Mouse (Mus musculus) erythroblast, embryonic 14.5 days (primary cell): ENCODE data around the gene Npcd. TPM values are rescaled to one million over a fixed set of nuclear protein-coding genes. Genes with fewer than 3 reads are reported as not detected.
A peak's percentile ranks its signal among the peaks of the same experiment; 100 is the strongest.

Experiments used
- H3K27me3 ChIP-seq: 2 replicates; pipeline ENCODE4 v1.6.1; 2012; ENCODE audit warnings: inconsistent platforms; ENCODE audit not compliant: control insufficient read depth
- H3K36me3 ChIP-seq: 2 replicates; pipeline ENCODE4 v1.6.1; 2012; ENCODE audit warnings: mild to moderate bottlenecking, inconsistent platforms; ENCODE audit not compliant: control insufficient read depth
- H3K4me1 ChIP-seq: 2 replicates; pipeline ENCODE4 v1.6.1; 2012; ENCODE audit warnings: inconsistent platforms; ENCODE audit not compliant: control insufficient read depth
- H3K4me3 ChIP-seq: replicated peaks from 2 replicates; pipeline ENCODE3; 2012; ENCODE audit warnings: moderate library complexity, mild to moderate bottlenecking, inconsistent platforms
- H3K9me3 ChIP-seq: 2 replicates; pipeline ENCODE4 v1.6.1; 2012; ENCODE audit warnings: low read length, inconsistent platforms, mixed read lengths; ENCODE audit not compliant: control insufficient read depth
- GATA1 ChIP-seq: IDR thresholded peaks from 2 replicates; pipeline ENCODE4 v1.6.1; 2012; ENCODE audit warnings: low read length, inconsistent platforms, mixed read lengths
- TAL1 ChIP-seq: IDR thresholded peaks from 3 replicates; pipeline ENCODE4 v1.6.1; 2012; ENCODE audit warnings: low read length, inconsistent platforms, mixed read lengths
- polyA plus RNA-seq: library from polyadenylated mRNA; stranded (reverse); fragments of >175 nt; gene quantifications from 2 replicates; pipeline ENCODE4 v1.2.3, GENCODE M21; 2012

The Npcd gene
- polyA plus RNA-seq, 1 experiment, result not detected

DNA sequence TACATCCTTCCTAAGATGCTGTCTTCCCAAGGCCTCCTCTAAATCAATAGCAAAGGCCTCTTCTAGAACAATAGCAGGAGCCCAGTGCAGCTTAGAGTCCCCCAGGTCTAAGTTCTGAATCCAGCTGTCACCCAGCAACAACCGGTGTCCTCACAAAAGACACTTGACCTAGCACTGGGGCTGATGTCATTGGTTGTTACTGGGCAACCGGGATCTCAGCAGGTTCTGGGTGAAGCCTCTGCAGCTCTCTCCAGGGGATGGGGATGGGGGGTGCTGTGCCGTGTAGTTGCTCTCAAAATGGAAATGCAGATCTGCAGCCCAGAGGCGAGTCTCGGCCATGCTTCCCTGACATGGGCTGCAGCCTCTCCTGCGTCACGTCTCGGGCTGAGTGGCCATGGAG lies 46.2 kb downstream of the Npcd start:
- no peak for TF ChIP-seq GATA1
- no peak for TF ChIP-seq TAL1
- Histone ChIP-seq H3K36me3 (no peaks in the 10 kb centered on the region), H3K27me3 (peaks cover 23% of the 10 kb centered on the region), H3K4me3 (no peak overlapping the region), H3K4me1 (peaks cover 3% of the 10 kb centered on the region), H3K9me3 (no peaks in the 10 kb centered on the region)

DNA sequence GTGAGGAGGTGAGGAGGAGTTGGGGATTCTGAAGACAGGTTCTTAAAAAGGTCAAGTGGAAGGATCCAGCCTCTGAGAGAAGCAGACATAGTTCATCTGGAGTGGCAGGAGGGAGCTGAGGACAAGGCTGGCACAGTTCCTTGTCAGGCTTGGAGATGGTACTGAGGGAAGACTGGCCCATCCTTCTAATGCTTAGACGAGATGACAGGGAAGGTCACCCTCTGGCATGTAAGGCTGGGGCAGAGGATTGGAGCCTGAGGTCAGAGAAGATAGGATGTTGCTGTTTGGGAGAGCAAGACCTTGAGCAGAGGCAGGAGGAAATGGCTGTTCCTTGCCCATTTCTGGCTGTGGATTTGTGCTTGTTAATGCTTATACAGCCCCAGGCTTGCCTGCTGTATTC lies 49.0 kb downstream of the Npcd start:
- no peaks in the 10 kb centered on the region for H3K36me3 ChIP-seq
- H3K9me3 ChIP-seq, result no peaks in the 10 kb centered on the region
- H3K27me3 ChIP-seq, result peaks cover 15% of the 10 kb centered on the region
- no peaks in the 10 kb centered on the region for H3K4me1 ChIP-seq
- no peak overlapping the region for H3K4me3 ChIP-seq
- TF ChIP-seq GATA1 (no peak), TAL1 (no peak)

DNA sequence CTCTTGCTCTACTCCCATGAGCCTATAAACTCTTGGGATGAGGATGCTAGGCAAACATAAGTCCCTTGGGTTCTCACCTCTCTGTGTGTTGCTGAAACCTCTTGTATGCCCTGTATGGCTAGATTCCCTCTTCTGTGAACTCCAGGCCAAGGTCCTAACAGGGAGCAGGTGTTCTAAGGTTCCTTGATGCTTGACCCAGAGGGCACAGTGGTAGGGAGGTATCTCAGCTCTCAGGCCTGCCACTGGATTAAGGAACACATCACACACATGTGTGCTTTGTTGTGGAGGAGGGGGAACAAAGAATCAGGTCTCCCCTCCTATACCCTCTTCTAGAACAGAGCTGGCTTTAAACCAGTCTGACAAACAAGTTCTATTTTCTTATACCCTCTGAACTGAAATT lies 56.3 kb downstream of the Npcd start, which contains the start of gene Dnal4:
Gene Dnal4 (minus strand): TSS at position 101 of the 400 bp plus-strand sequence.
- H3K4me1 ChIP-seq, result peaks cover 22% of the 10 kb centered on the region
- TF ChIP-seq TAL1, result no peak
- TF ChIP-seq GATA1, result no peak

DNA sequence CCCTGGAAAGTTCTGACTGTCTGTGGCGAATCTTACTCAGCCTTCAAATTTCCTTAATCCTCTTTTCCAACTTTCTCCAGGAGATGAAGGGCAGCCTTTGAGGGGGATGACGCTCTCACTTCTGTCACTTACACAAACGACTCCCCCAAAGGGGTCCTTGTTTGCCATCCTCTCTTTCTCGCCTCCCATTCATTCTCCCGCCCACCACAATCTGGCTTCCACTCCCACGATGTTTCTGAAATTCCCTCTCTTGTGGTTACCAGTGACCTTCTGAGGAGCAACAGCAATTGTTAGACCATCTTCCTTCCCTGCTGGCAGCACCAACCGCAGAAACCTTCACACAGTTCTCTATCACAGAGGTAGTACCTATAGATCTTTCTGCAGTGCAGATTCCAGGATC lies 58.4 kb downstream of the Npcd start:
- Histone ChIP-seq H3K4me3 (no peak overlapping the region), H3K9me3 (no peaks in the 10 kb centered on the region), H3K36me3 (no peaks in the 10 kb centered on the region), H3K27me3 (peaks cover 12% of the 10 kb centered on the region), H3K4me1 (peaks cover 22% of the 10 kb centered on the region)
- TF ChIP-seq GATA1, result no peak
- no peak for TF ChIP-seq TAL1

More for the DNA sequence above, 56.3 kb downstream of the Npcd start, which contains the start of gene Dnal4:
- no peak within 1 kb of the TSS for H3K4me3 ChIP-seq
- no peaks in the 10 kb centered on the region for H3K36me3 ChIP-seq
- H3K27me3 ChIP-seq, result peaks cover 14% of the 10 kb centered on the region
- H3K9me3 ChIP-seq, result no peaks in the 10 kb centered on the region

DNA sequence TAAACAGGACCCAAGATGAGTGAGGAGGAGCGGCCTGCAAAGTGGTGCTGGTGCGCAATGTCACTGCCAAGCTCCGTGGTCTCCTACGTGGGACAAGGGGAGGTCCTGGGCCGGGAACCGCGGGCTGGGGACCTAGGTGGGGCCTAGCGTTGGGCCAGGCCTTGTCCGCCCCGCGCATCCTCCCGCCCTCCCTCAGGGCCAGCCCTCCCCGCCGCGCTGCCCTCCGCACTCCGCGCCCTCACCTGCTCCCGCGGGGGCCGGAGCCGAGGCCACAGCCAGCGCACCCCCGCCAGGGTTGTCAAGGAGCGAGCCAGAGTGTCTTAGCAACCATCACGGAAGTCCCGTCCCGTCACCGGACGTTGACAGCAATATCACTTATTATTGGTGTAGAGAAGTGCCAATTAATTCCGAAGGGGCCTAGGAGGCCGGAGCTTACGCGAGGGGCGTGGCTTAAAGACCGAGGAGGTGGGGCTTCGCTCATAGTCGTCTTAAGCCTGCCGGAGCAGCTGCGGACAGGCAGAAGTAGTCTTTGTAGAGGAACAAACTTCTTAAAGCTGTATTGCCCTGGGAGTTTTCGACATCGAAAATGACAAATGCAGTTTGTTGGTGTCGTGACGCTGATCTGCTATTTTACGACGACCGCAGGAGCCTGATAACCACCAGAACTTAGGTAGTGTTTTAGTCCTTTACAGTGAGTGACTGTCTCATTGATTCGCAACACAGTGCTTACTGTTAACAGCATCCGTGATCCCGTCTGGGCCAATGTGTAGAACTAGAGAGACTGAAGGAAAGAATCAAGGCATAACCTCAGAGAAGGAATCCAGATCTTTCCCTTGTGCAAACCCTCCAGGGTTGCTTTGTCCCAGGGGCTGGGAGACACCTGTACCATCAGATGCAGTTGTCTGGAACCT lies 59.7 kb downstream of the Npcd start:
- no peaks in the 10 kb centered on the region for H3K9me3 ChIP-seq
- H3K36me3 ChIP-seq, result no peaks in the 10 kb centered on the region
- peak overlapping the region; percentile 85 for H3K4me3 ChIP-seq
- TF ChIP-seq GATA1 (no peak), TAL1 (no peak)
- peaks cover 12% of the 10 kb centered on the region for H3K27me3 ChIP-seq
- H3K4me1 ChIP-seq, result peaks cover 22% of the 10 kb centered on the region

DNA sequence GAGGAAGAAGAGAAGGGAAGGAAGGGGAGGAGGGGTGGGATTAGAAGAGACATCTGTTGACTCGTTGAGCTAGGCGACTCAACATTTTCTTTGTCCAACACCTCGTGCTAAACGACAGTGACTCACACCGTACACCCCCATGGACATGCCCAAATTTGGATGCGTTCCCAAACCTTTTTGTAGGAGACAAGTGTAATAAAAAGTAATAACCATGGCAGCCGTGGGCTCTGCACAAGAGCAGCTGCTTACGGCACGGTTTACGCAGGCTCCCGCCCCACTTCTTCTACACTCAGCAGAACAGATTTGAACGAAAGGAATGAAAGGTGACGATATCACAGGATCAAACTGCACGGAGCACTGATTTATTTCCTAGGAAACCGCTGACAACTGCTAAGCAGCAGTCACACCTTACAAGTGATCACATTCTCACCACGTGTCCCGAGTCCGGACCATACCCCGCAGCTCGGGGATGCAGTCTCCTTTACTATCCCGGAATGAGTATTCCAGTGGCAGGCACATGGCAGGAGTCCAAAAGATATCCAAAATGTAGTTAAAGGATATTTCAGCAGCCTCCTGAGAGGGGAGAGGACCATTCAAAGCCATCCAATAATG lies 63.3 kb downstream of the Npcd start:
- Histone ChIP-seq H3K27me3 (peaks cover 6% of the 10 kb centered on the region), H3K4me3 (no peak overlapping the region), H3K9me3 (no peaks in the 10 kb centered on the region), H3K36me3 (no peaks in the 10 kb centered on the region), H3K4me1 (peaks cover 22% of the 10 kb centered on the region)
- TF ChIP-seq TAL1, result no peak
- no peak for TF ChIP-seq GATA1

DNA sequence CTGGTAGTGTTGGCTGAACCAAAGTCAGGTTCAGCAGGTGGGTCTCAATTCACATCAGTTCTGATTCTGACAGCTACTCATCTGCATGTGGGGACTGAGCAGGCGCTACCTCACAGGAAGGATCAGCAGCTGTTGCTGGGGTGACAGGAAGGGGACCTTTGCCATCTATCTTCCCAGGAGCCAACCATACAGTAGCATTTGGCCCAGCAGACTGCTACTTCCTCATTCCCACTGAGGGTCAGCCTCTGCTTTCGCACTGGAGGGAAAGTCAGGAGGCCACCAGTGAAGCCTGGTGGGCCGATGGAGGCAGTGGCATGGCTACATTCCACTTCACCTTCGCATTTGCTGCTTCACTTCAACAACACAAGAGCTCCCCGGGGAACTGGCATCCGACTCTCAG lies 65.7 kb downstream of the Npcd start:
- TF ChIP-seq TAL1 (no peak), GATA1 (no peak)
- Histone ChIP-seq H3K36me3 (no peaks in the 10 kb centered on the region; the same call in 1 of the 2 replicates), H3K9me3 (no peaks in the 10 kb centered on the region), H3K4me1 (peaks cover under 1% of the 10 kb centered on the region), H3K27me3 (no peaks in the 10 kb centered on the region; the same call in 1 of the 2 replicates), H3K4me3 (no peak overlapping the region)

DNA sequence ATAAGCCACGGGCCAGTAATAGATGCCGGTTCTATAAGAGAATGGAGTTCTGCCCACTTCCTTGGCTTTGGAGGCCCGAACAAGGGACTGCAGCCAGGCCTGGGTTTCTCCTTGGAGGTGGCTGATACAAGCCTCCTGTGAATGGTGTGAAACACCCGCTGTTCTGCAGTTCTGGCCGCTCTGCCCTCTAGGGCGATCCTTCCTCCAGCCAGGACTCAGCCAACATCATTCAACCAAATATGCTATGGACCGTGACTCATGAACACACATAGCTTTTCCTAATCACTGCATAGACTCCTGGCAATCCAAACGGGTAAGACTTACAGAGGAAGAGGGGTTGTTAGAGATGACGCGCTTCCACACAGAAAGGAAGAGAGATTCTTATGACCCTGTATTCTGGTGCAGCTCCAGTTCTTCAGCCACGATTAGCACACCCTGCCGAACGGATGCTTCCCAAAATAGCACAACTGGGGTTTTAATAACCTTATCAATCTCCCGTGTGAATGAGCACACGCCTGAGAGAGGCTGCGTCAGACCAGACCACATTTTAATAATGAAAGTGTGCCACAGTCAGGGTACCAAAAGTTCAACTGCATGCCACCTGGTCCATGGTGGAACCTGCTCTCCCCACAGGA lies 66.6 kb downstream of the Npcd start:
- Histone ChIP-seq H3K27me3 (no peaks in the 10 kb centered on the region; the same call in 1 of the 2 replicates), H3K4me3 (no peak overlapping the region), H3K36me3 (no peaks in the 10 kb centered on the region; the same call in 1 of the 2 replicates), H3K4me1 (no peaks in the 10 kb centered on the region), H3K9me3 (no peaks in the 10 kb centered on the region)
- TF ChIP-seq TAL1, result no peak
- TF ChIP-seq GATA1, result no peak
